Mouse (Mus musculus) intestine, postnatal 0 days (tissue): Measurements from ENCODE around the gene Olfr1500. TPM values are rescaled to one million over a fixed set of nuclear protein-coding genes. Genes with fewer than 3 reads are reported as not detected.
"Not testable (repeated sequence)": the region's sequence is repeated elsewhere in the genome, so short reads cannot be mapped to it uniquely, and the experiment has no call there.

Source experiments
- ATAC-seq: fragments of 200-750 bp; cut with Nextera tagmentation; 2 replicates; pipeline ENCODE4 v1.8.0; 2017; ENCODE audit warnings: mild to moderate bottlenecking, moderate TSS enrichment, moderate library complexity
- H3K27ac ChIP-seq: fragments of 300-500 bp; sonication (generic); 2 replicates; pipeline ENCODE4 v1.5.1; 2014; ENCODE audit warnings: mild to moderate bottlenecking, low read depth, low read length, moderate library complexity
- H3K27me3 ChIP-seq: fragments of 300-500 bp; sonication (generic); replicated peaks from 2 replicates; pipeline ENCODE4 v1.6.1; 2014; ENCODE audit warnings: low read length, mixed read lengths; ENCODE audit not compliant: control insufficient read depth, insufficient read depth
- H3K36me3 ChIP-seq: fragments of 300-500 bp; sonication (generic); 2 replicates; pipeline ENCODE4 v1.6.1; 2014; ENCODE audit warnings: mild to moderate bottlenecking, moderate library complexity; ENCODE audit not compliant: control insufficient read depth, insufficient read depth
- H3K4me1 ChIP-seq: fragments of 300-500 bp; sonication (generic); replicated peaks from 2 replicates; pipeline ENCODE4 v1.6.1; 2014; ENCODE audit warnings: antibody characterized with exemption, low read length, mixed read lengths; ENCODE audit not compliant: control insufficient read depth, insufficient read depth
- H3K4me2 ChIP-seq: fragments of 300-500 bp; sonication (generic); replicated peaks from 2 replicates; pipeline ENCODE4 v1.6.1; 2014; ENCODE audit warnings: low read depth, mild to moderate bottlenecking, moderate library complexity
- H3K4me3 ChIP-seq: fragments of 300-500 bp; sonication (generic); 2 replicates; pipeline ENCODE4 v1.5.1; 2014; ENCODE audit warnings: low read depth, low read length
- H3K9ac ChIP-seq: fragments of 300-500 bp; sonication (generic); 2 replicates; pipeline ENCODE4 v1.6.1; 2014; ENCODE audit warnings: mild to moderate bottlenecking, low read depth, low read length
- H3K9me3 ChIP-seq: fragments of 300-500 bp; sonication (generic); 2 replicates; pipeline ENCODE4 v1.6.1; 2016; ENCODE audit warnings: mixed run types; ENCODE audit not compliant: control insufficient read depth
- CTCF ChIP-seq: sonication (generic); IDR thresholded peaks from 2 replicates; pipeline ENCODE4 v1.5.1; 2016; ENCODE audit warnings: low read depth, mild to moderate bottlenecking, control low read depth, antibody characterized with exemption, moderate library complexity
- WGBS: fragments of 180-500 bp; shearing (Covaris S2); extraction: QIAGEN DNeasy Blood & Tissue Kit; methylation state at CpG from one replicate; pipeline ENCODE4 v1.1.7; 2014; 5-methylcytosine and 5-hydroxymethylcytosine counted together
- polyA plus RNA-seq: library from polyadenylated mRNA; unstranded; fragments of >200 nt; fragmentation: Nextera tagmentation; extraction: Ambion mirVana; gene quantifications from 2 replicates; pipeline ENCODE4 v1.2.1, GENCODE M21; 2015

Gene Olfr1500
- polyA plus RNA-seq, 1 experiment from 2014 or later, result not detected

GRCm38 (mm10) chr19:13812823-13813222 lies 17.5 kb downstream of the Olfr1500 start:
- H3K36me3 ChIP-seq, result no peaks in the 10 kb centered on the region
- no peak overlapping the region for H3K27ac ChIP-seq
- peak; percentile 24; the same call in 1 of the 2 replicates for TF ChIP-seq CTCF
- no peak overlapping the region for H3K4me3 ChIP-seq
- WGBS, result 62% methylated on average over 2 of the region's 2 CpGs
- H3K4me2 ChIP-seq, result no peak overlapping the region
- no peaks in the 10 kb centered on the region for H3K27me3 ChIP-seq
- no peaks in the 10 kb centered on the region for H3K9me3 ChIP-seq
- H3K4me1 ChIP-seq, result no peaks in the 10 kb centered on the region
- no peak overlapping the region for H3K9ac ChIP-seq
- no peak for ATAC-seq

DNA sequence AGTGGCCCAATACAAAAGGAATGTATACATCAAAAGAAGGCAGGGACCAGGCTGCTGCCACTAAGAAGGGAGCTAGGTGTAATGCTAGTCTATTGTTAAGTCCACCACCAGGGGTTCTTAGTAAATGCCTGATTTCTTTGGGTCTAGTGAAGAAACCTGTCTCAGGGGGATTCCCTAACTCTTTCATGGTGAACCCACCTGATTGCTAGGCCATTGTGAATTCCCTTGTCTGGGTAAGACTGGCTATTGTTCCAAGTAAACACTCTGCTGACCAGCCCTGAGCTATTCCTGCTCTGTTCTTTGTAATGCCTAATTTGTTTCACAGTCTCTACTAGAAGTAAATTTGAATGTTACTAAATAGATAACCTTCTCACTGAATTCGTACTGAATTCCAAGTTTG lies 24.8 kb downstream of the Olfr1500 start:
- WGBS, result 53% methylated on average over 1 of the region's 1 CpGs
- H3K4me2 ChIP-seq, H3K27me3 ChIP-seq, H3K4me3 ChIP-seq, H3K9me3 ChIP-seq, ATAC-seq, H3K9ac ChIP-seq, H3K27ac ChIP-seq, H3K4me1 ChIP-seq, H3K36me3 ChIP-seq: not testable (repeated sequence)

DNA sequence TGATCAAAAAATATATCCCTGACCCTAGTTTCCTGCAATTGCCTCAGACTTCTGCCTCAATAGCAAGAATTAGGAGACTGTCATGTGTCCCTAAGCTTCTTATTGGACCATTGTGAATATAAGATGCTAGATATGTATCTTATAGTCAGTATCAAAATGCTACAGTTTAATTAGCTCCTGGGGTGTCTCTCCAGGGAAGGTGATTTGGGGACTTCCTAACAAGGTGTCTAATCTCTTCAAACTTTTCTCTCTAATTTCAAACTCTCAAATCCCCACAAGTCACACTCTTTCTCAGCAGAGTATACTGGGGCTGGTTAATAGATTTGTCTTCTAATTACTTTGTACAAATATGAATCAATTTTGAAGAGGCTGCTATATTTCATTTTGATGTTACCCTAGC lies 32.2 kb downstream of the Olfr1500 start, which contains the start of gene Olfr1497:
TSS of gene Olfr1497 (minus strand) at position 101 of the 400 bp plus-strand sequence.
- TF ChIP-seq CTCF, result no peak
- Histone ChIP-seq H3K9me3 (no peaks in the 10 kb centered on the region), H3K36me3 (no peaks in the 10 kb centered on the region), H3K4me1 (no peaks in the 10 kb centered on the region), H3K4me3 (no peak within 1 kb of the TSS), H3K27me3 (no peaks in the 10 kb centered on the region), H3K4me2 (no peak within 1 kb of the TSS), H3K27ac (no peak within 1 kb of the TSS), H3K9ac (no peak within 1 kb of the TSS)
- ATAC-seq, result no peak

DNA sequence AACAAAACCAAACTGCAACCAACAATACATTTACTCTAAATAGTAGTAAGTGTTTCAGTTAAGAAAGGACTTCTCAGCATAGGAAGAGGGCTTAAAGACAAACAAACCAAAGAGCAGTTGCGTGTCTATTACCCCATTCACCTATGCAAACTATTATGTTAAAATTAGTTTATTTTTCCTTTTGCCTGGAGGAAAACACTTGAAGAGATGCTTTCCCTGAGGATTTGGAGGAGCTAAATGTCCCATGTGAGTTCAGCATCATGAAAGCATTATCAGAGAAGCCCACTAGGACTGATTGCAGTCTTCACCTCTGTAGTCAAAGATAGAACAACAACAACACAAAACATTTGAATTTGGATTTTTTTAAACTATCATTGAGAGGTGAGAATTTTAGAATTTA lies 52.7 kb downstream of the Olfr1500 start, which contains the start of gene Olfr1496:
TSS of gene Olfr1496 (plus strand) at position 301 of the 400 bp plus-strand sequence.
- no peaks in the 10 kb centered on the region for H3K27me3 ChIP-seq
- 80% methylated on average over 1 of the region's 1 CpGs for WGBS
- no peak within 1 kb of the TSS for H3K4me2 ChIP-seq
- no peak within 1 kb of the TSS for H3K9ac ChIP-seq
- no peaks in the 10 kb centered on the region for H3K36me3 ChIP-seq
- TF ChIP-seq CTCF, result no peak
- H3K9me3 ChIP-seq, result no peaks in the 10 kb centered on the region
- no peak for ATAC-seq
- no peak within 1 kb of the TSS for H3K27ac ChIP-seq
- H3K4me3 ChIP-seq, result no peak within 1 kb of the TSS
- H3K4me1 ChIP-seq, result no peaks in the 10 kb centered on the region

Other genes with a start within 250 kb of the Olfr1500 start
- gene Olfr1484, start 247.0 kb downstream of the Olfr1500 start, polyA plus RNA-seq, result not detected in 2 replicates
- gene Olfr1487, start 213.1 kb downstream of the Olfr1500 start, polyA plus RNA-seq, result not detected in 2 replicates
- gene Olfr1489, start 198.9 kb downstream of the Olfr1500 start, polyA plus RNA-seq, result not detected in 2 replicates
- gene Olfr1490, start 179.4 kb downstream of the Olfr1500 start, polyA plus RNA-seq, result not detected in 2 replicates
- not detected in 2 replicates for gene Olfr1491, start 133.2 kb downstream of the Olfr1500 start, polyA plus RNA-seq
- gene Olfr1493-ps1, start 107.2 kb downstream of the Olfr1500 start, polyA plus RNA-seq, result not detected in 2 replicates
- not detected in 2 replicates for gene Olfr1494, start 90.8 kb downstream of the Olfr1500 start, polyA plus RNA-seq
- gene Olfr1495, start 65.9 kb downstream of the Olfr1500 start, polyA plus RNA-seq, result not detected in 2 replicates
- gene Olfr1496, start 52.6 kb downstream of the Olfr1500 start, polyA plus RNA-seq, result not detected in 2 replicates
- gene Olfr1497, start 32.3 kb downstream of the Olfr1500 start, polyA plus RNA-seq, result not detected in 2 replicates
- gene Olfr1499, start 11.0 kb downstream of the Olfr1500 start, polyA plus RNA-seq, result not detected in 2 replicates
- not detected in 2 replicates for gene Olfr1501, start 20.2 kb upstream of the Olfr1500 start, polyA plus RNA-seq
- gene Olfr1502, start 31.3 kb upstream of the Olfr1500 start, polyA plus RNA-seq, result not detected in 2 replicates
- not detected in 2 replicates for gene Olfr1504, start 67.4 kb upstream of the Olfr1500 start, polyA plus RNA-seq
- gene Olfr1505, start 83.0 kb upstream of the Olfr1500 start, polyA plus RNA-seq, result not detected in 2 replicates